ENCODE assay signal across 21 mouse cellular contexts in genomic region chr5:31627117-31627516, GRCm38 (mm10). TPM values are rescaled to one million over a fixed set of nuclear protein-coding genes. Genes with fewer than 3 reads are reported as not detected.
A peak's percentile ranks its signal among the peaks of the same experiment; 100 is the strongest.
DNase-seq lines count a peak whose midpoint lies in the region; ATAC-seq and TF ChIP-seq lines count a peak whose summit lies in the region.
"Had no signal": no experiment of that assay in that cellular context is flagged by ENCODE, and none has a peak within 500 bp of the region (broad histone marks: within the 10 kb centered on the region; RNA-seq: fewer than 3 reads in every experiment).

No protein-coding gene starts in this region.

- no peaks in the 10 kb centered on the region for H3K79me2 ChIP-seq in myocyte (ENCODE audit: control insufficient read depth, insufficient read depth)

- 42% methylated on average over 3 of the region's 3 CpGs for WGBS in embryonic facial prominence, embryonic 14.5 days
- 65% methylated on average over 3 of the region's 3 CpGs for WGBS in embryonic facial prominence, embryonic 10.5 days
- WGBS in heart, embryonic 13.5 days, result 24% methylated on average over 3 of the region's 3 CpGs

- peaks cover 6% of the 10 kb centered on the region for H3K36me3 ChIP-seq in embryonic facial prominence, embryonic 14.5 days (ENCODE audit: control insufficient read depth, insufficient read depth, low read length)
- peaks cover 22% of the 10 kb centered on the region for H3K36me3 ChIP-seq in embryonic facial prominence, embryonic 10.5 days (replicated peaks)
- H3K36me3 ChIP-seq in heart, embryonic 13.5 days, result peaks cover 11% of the 10 kb centered on the region
- H3K36me3 ChIP-seq in myocyte (ENCODE audit: control insufficient read depth, insufficient read depth), result peaks cover 17% of the 10 kb centered on the region
- H3K36me3 ChIP-seq: stomach, embryonic 15.5 days had no signal

- TF ChIP-seq POLR2A in myocyte (IDR thresholded peaks at IDR 0.05; ENCODE audit: insufficient read length, low read depth), result no peak

- no peaks in the 10 kb centered on the region for H3K27me3 ChIP-seq in embryonic facial prominence, embryonic 14.5 days (replicated peaks; ENCODE audit: control insufficient read depth, insufficient read depth, low read length)
- H3K27me3 ChIP-seq in embryonic facial prominence, embryonic 10.5 days (replicated peaks; ENCODE audit: low read depth, poor library complexity, severe bottlenecking), result no peaks in the 10 kb centered on the region
- H3K27me3 ChIP-seq in heart, embryonic 13.5 days (replicated peaks), result no peaks in the 10 kb centered on the region
- H3K27me3 ChIP-seq in myocyte (ENCODE audit: control insufficient read depth, insufficient read depth, insufficient read length), result no peaks in the 10 kb centered on the region
- H3K27me3 ChIP-seq: embryonic facial prominence, embryonic 13.5 days; forebrain, embryonic 13.5 days; megakaryocyte, embryonic 14.5 days; neural tube, embryonic 15.5 days; stomach, embryonic 15.5 days had no signal

- H3K9ac ChIP-seq in embryonic facial prominence, embryonic 14.5 days (ENCODE audit: low read depth, low read length), result no peak overlapping the region
- no peak overlapping the region for H3K9ac ChIP-seq in heart, embryonic 13.5 days
- H3K9ac ChIP-seq: embryonic facial prominence, embryonic 13.5 days; forebrain, embryonic 13.5 days; lung, embryonic 14.5 days; neural tube, embryonic 15.5 days; stomach, embryonic 15.5 days had no signal

- DNase-seq in embryonic facial prominence, embryonic 14.5 days (ENCODE audit: low spot score), result peak; percentile 32
- DNase-seq in embryonic facial prominence, embryonic 10.5 days (ENCODE audit: low spot score), result no peak
- peak; percentile 48 for DNase-seq in ovary, adult 18-20 months (ENCODE audit: low spot score)
- no peak for DNase-seq in ovary, postnatal 10 days (ENCODE audit: low spot score)
- no peak for DNase-seq in right cerebral cortex, postnatal 25 days
- no peak for DNase-seq in urinary bladder, adult 18-20 months (ENCODE audit: low spot score in 2 of 2)
- DNase-seq: cerebellum, postnatal 25 days; liver; lung, embryonic 14.5 days; right cerebral cortex, postnatal 4 days; thymus, postnatal 36 days had no signal

- H3ac ChIP-seq in myocyte (ENCODE audit: control insufficient read depth, insufficient read length), result no peak overlapping the region

- no peak overlapping the region for H3K27ac ChIP-seq in embryonic facial prominence, embryonic 14.5 days (replicated peaks; ENCODE audit: low read depth, low read length)
- H3K27ac ChIP-seq in embryonic facial prominence, embryonic 10.5 days (replicated peaks), result no peak overlapping the region
- peak overlapping the region; percentile 38 for H3K27ac ChIP-seq in heart, embryonic 13.5 days (replicated peaks)
- H3K27ac ChIP-seq: embryonic facial prominence, embryonic 13.5 days; forebrain, embryonic 13.5 days; left cerebral cortex, adult 2 months; neural tube, embryonic 15.5 days; stomach, embryonic 15.5 days had no signal

- H3K4me2 ChIP-seq in embryonic facial prominence, embryonic 14.5 days (ENCODE audit: low read depth, low read length), result no peak overlapping the region
- no peak overlapping the region for H3K4me2 ChIP-seq in heart, embryonic 13.5 days
- H3K4me2 ChIP-seq in myocyte (ENCODE audit: low read depth), result peak overlapping the region; percentile 49
- H3K4me2 ChIP-seq: embryonic facial prominence, embryonic 13.5 days; forebrain, embryonic 13.5 days; lung, embryonic 14.5 days; neural tube, embryonic 15.5 days; stomach, embryonic 15.5 days had no signal

- H3K4me3 ChIP-seq in embryonic facial prominence, embryonic 14.5 days (ENCODE audit: low read depth, low read length), result no peak overlapping the region
- H3K4me3 ChIP-seq in embryonic facial prominence, embryonic 10.5 days, result no peak overlapping the region
- no peak overlapping the region for H3K4me3 ChIP-seq in heart, embryonic 13.5 days
- no peak overlapping the region for H3K4me3 ChIP-seq in myocyte
- H3K4me3 ChIP-seq: embryonic facial prominence, embryonic 13.5 days; forebrain, embryonic 13.5 days; left cerebral cortex, adult 2 months; megakaryocyte, embryonic 14.5 days; neural tube, embryonic 15.5 days; stomach, embryonic 15.5 days had no signal

- peaks cover 15% of the 10 kb centered on the region for H3K4me1 ChIP-seq in embryonic facial prominence, embryonic 14.5 days (ENCODE audit: control insufficient read depth, insufficient read depth, low read length)
- H3K4me1 ChIP-seq in embryonic facial prominence, embryonic 10.5 days, result peaks cover 31% of the 10 kb centered on the region
- peaks cover 48% of the 10 kb centered on the region for H3K4me1 ChIP-seq in heart, embryonic 13.5 days
- H3K4me1 ChIP-seq: neural tube, embryonic 15.5 days had no signal

- no peaks in the 10 kb centered on the region for H3K9me3 ChIP-seq in embryonic facial prominence, embryonic 14.5 days (ENCODE audit: control insufficient read depth, low read length)
- H3K9me3 ChIP-seq in embryonic facial prominence, embryonic 10.5 days, result no peaks in the 10 kb centered on the region
- no peaks in the 10 kb centered on the region for H3K9me3 ChIP-seq in heart, embryonic 13.5 days
- H3K9me3 ChIP-seq: embryonic facial prominence, embryonic 13.5 days; forebrain, embryonic 13.5 days; G1E; megakaryocyte, embryonic 14.5 days; neural tube, embryonic 15.5 days; stomach, embryonic 15.5 days had no signal

- ATAC-seq in embryonic facial prominence, embryonic 14.5 days (ENCODE audit: low read depth), result 0 out of 2 replicates have a peak, but pooled peaks have one; percentile 12
- no peak for ATAC-seq in heart, embryonic 13.5 days (ENCODE audit: extremely low read depth, insufficient number of reproducible peaks, low FRiP score, low TSS enrichment)
- ATAC-seq: forebrain, embryonic 13.5 days; inflammation-experienced regulatory T-cells, adult 6 months had no signal

TF ChIP-seq in myocyte, 11 proteins besides CTCF, POLR2A, EP300 and RAD21:
- TF ChIP-seq POLR2AphosphoS2 (IDR thresholded peaks at IDR 0.05; ENCODE audit: insufficient read length, low read depth) (peak; percentile 24), USF1 (IDR thresholded peaks at IDR 0.05; ENCODE audit: low read depth) (peak; percentile 82), MYOG (IDR thresholded peaks at IDR 0.05; ENCODE audit: control insufficient read depth in 1 of 3, insufficient read depth in 1 of 3, insufficient read length in 2 of 3, low read depth in 2 of 3) (no peak)
TF ChIP-seq in myocyte: peak in this region for 2.

RNA-seq across cellular contexts. Expression of gene Mrpl33, which starts 30.4 kb away (rescaled TPM):
- 297 and 305 TPM in 2 replicates for polyA plus RNA-seq in embryonic facial prominence, embryonic 14.5 days (2014; fragmentation: Nextera tagmentation; extraction: Ambion mirVana)
- polyA plus RNA-seq in embryonic facial prominence, embryonic 10.5 days (2016; fragmentation: Nextera tagmentation; extraction: Ambion mirVana), result 237 and 243 TPM in 2 replicates
- polyA plus RNA-seq in heart, embryonic 13.5 days (2015; fragmentation: Nextera tagmentation; extraction: Ambion mirVana), result 381 and 421 TPM in 2 replicates
- 241 TPM for polyA plus RNA-seq in myocyte (2012; fragmentation: generic; extraction: Trizol)

Comparison
In these comparisons a context has a peak if more than half of its experiments do, and no peak if none do; other contexts are left out.
1. DNase-seq: peak in embryonic facial prominence, embryonic 14.5 days (single experiment) and ovary, adult 18-20 months (single experiment); none in embryonic facial prominence, embryonic 10.5 days (single experiment), ovary, postnatal 10 days (single experiment), right cerebral cortex, postnatal 25 days (single experiment) and urinary bladder, adult 18-20 months (0 of 2).